ENCODE assay signal across 10 mouse cellular contexts in the genomic region with DNA sequence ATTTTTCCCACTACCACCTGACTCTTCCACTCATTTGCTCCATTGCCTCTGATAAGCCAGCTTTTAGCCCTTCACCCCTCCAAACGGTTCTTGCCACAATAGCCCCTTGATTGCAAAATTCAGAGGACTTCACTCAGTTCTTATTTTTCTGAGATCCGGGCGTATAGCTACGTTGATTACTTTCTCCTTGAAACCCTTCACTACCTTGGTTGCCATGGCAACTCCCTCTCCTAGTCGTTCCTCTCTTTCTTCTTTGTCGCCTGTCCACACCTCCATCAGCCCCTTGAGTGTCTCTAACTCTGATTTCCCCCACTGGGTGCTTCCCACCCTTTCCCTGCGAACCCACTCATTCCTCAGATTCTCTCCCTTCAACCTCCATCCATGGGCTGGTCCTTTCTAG. TPM values are rescaled to one million over a fixed set of nuclear protein-coding genes. Genes with fewer than 3 reads are reported as not detected.
A peak's percentile ranks its signal among the peaks of the same experiment; 100 is the strongest.
DNase-seq lines count a peak whose midpoint lies in the region; ATAC-seq lines count a peak whose summit lies in the region.
"Had no signal": no experiment of that assay in that cellular context is flagged by ENCODE, and none has a peak within 500 bp of the region (broad histone marks: within the 10 kb centered on the region; RNA-seq: fewer than 3 reads in every experiment).

No protein-coding gene starts in this region.

- DNase-seq in neural tube, embryonic 10.5 days (ENCODE audit: extremely low spot score, low spot score) = no peak
- DNase-seq in forebrain, embryonic 10.5 days (ENCODE audit: extremely low spot score, low spot score) = no peak
- DNase-seq in hindbrain, embryonic 14.5 days (ENCODE audit: low spot score) = peak; percentile 69
- peak; percentile 41 for DNase-seq in right cerebral cortex, postnatal 14 days
- DNase-seq in urinary bladder, postnatal 4 days (ENCODE audit: low spot score in 2 of 2) = no peak
- no peak for DNase-seq in c-Kit-positive CD71-positive TER-119-positive erythroid progenitor cells, embryonic 14.5 days (ENCODE audit: low spot score)
- DNase-seq: cerebellum, adult 9-10 months; kidney, postnatal 25 days had no signal

- H3K36me3 ChIP-seq in neural tube, embryonic 13.5 days = no peaks in the 10 kb centered on the region
- H3K36me3 ChIP-seq in forebrain, embryonic 10.5 days (replicated peaks) = no peaks in the 10 kb centered on the region; the same call in 1 of the 2 replicates
- no peaks in the 10 kb centered on the region for H3K36me3 ChIP-seq in hindbrain, embryonic 14.5 days (replicated peaks; ENCODE audit: control insufficient read depth, insufficient read depth)

- ATAC-seq in neural tube, embryonic 13.5 days (ENCODE audit: low read depth) = no peak; the same call in 1 of the 2 replicates
- ATAC-seq in hindbrain, embryonic 14.5 days (ENCODE audit: low FRiP score) = no peak

- H3K9ac ChIP-seq in neural tube, embryonic 13.5 days = 0 out of 2 replicates have a peak overlapping the region, but pooled peaks have one; percentile 22
- no peak overlapping the region; the same call in 1 of the 2 replicates for H3K9ac ChIP-seq in hindbrain, embryonic 14.5 days

- peak overlapping the region; percentile 74 for H3K27ac ChIP-seq in neural tube, embryonic 13.5 days (replicated peaks)
- H3K27ac ChIP-seq in forebrain, embryonic 10.5 days = peak overlapping the region; percentile 74
- peak overlapping the region; percentile 84 for H3K27ac ChIP-seq in hindbrain, embryonic 14.5 days
- H3K27ac ChIP-seq: macrophage had no signal

- no peak overlapping the region for H3K4me3 ChIP-seq in neural tube, embryonic 13.5 days
- H3K4me3 ChIP-seq in forebrain, embryonic 10.5 days = 0 out of 2 replicates have a peak overlapping the region, but pooled peaks have one; percentile 2
- H3K4me3 ChIP-seq in hindbrain, embryonic 14.5 days (replicated peaks; ENCODE audit: low read length) = no peak overlapping the region

- no peak overlapping the region for H3K4me2 ChIP-seq in neural tube, embryonic 13.5 days
- no peak overlapping the region for H3K4me2 ChIP-seq in hindbrain, embryonic 14.5 days (replicated peaks)

- H3K9me3 ChIP-seq in neural tube, embryonic 13.5 days = no peaks in the 10 kb centered on the region
- H3K9me3 ChIP-seq in forebrain, embryonic 10.5 days = no peaks in the 10 kb centered on the region
- no peaks in the 10 kb centered on the region for H3K9me3 ChIP-seq in hindbrain, embryonic 14.5 days (ENCODE audit: control insufficient read depth, low read length)

- WGBS in neural tube, embryonic 13.5 days = 26% methylated on average over 7 of the region's 7 CpGs
- 31% methylated on average over 7 of the region's 7 CpGs for WGBS in forebrain, embryonic 10.5 days
- 12% methylated on average over 7 of the region's 7 CpGs for WGBS in hindbrain, embryonic 14.5 days

- H3K4me1 ChIP-seq in neural tube, embryonic 13.5 days (replicated peaks) = peaks cover 52% of the 10 kb centered on the region
- H3K4me1 ChIP-seq in forebrain, embryonic 10.5 days = peaks cover 84% of the 10 kb centered on the region
- peaks cover 58% of the 10 kb centered on the region for H3K4me1 ChIP-seq in hindbrain, embryonic 14.5 days (replicated peaks; ENCODE audit: control insufficient read depth, insufficient read depth, low read length)

- H3K27me3 ChIP-seq in neural tube, embryonic 13.5 days = no peaks in the 10 kb centered on the region
- peaks cover 70% of the 10 kb centered on the region for H3K27me3 ChIP-seq in forebrain, embryonic 10.5 days (ENCODE audit: poor library complexity, severe bottlenecking)
- no peaks in the 10 kb centered on the region for H3K27me3 ChIP-seq in hindbrain, embryonic 14.5 days (ENCODE audit: control insufficient read depth, insufficient read depth, low read length)

RNA-seq across cellular contexts. Expression of gene Nnat, which starts 22.8 kb away (rescaled TPM):
- 4,054 and 4,218 TPM in 2 replicates for polyA plus RNA-seq in neural tube, embryonic 13.5 days (2015; fragmentation: Nextera tagmentation; extraction: Ambion mirVana)
- 1,904 and 2,173 TPM in 2 replicates for polyA plus RNA-seq in forebrain, embryonic 10.5 days (2016; fragmentation: Nextera tagmentation; extraction: Ambion mirVana)
- 4,569 and 4,588 TPM in 2 replicates for polyA plus RNA-seq in hindbrain, embryonic 14.5 days (2014; fragmentation: Nextera tagmentation; extraction: Ambion mirVana)
- polyA plus RNA-seq: macrophage had no signal

RNA-seq across cellular contexts. Expression of gene Blcap, which starts 34.0 kb away (rescaled TPM):
- polyA plus RNA-seq in neural tube, embryonic 13.5 days (2015; fragmentation: Nextera tagmentation; extraction: Ambion mirVana) = 165 TPM in 2 replicates
- 78.7 and 82.3 TPM in 2 replicates for polyA plus RNA-seq in forebrain, embryonic 10.5 days (2016; fragmentation: Nextera tagmentation; extraction: Ambion mirVana)
- polyA plus RNA-seq in hindbrain, embryonic 14.5 days (2014; fragmentation: Nextera tagmentation; extraction: Ambion mirVana) = 285 and 323 TPM in 2 replicates

Comparison
In these comparisons a context has a peak if more than half of its experiments do, and no peak if none do; other contexts are left out.
1. DNase-seq: peak in hindbrain, embryonic 14.5 days (single experiment) and right cerebral cortex, postnatal 14 days (single experiment); none in neural tube, embryonic 10.5 days (single experiment), forebrain, embryonic 10.5 days (single experiment), urinary bladder, postnatal 4 days (0 of 2) and c-Kit-positive CD71-positive TER-119-positive erythroid progenitor cells, embryonic 14.5 days (single experiment).
2. Peak in every context shown above with its lines, with median percentiles within 50 percentile points of each other: H3K27ac ChIP-seq.